ENCODE assay signal across 18 mouse cellular contexts in the genomic region with DNA sequence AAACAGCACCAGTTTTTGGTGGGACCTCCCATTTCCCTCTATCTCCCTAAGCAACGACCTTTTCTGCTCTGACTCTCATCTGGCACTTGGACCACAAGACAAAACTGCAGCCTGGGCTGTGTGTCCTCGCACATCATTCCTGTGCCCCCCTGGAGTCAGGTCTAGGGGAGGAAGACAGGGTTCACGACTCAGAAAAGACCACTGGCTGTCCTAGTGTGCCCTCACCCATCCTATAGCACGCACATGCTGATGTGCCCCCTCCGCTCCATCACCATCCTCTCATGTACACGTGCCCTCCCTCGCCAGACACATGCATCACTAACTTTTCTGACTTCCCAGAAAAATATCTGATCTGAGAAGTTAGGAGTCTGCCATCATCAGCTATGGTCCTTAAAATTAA. TPM values are rescaled to one million over a fixed set of nuclear protein-coding genes. Genes with fewer than 3 reads are reported as not detected.
"Had no signal": no experiment of that assay in that cellular context is flagged by ENCODE, and none has a peak within 500 bp of the region (broad histone marks: within the 10 kb centered on the region; RNA-seq: fewer than 3 reads in every experiment).

No protein-coding gene starts in this region.

- ATAC-seq: liver, postnatal 0 days; midbrain, embryonic 15.5 days had no signal

- H3K36me3 ChIP-seq: liver, embryonic 13.5 days; lung, embryonic 15.5 days; midbrain, embryonic 15.5 days; neural tube, embryonic 13.5 days had no signal

- H3K27me3 ChIP-seq: lung, embryonic 15.5 days; midbrain, embryonic 15.5 days; neural tube, embryonic 13.5 days had no signal

- H3K9me3 ChIP-seq: liver, embryonic 13.5 days; lung, embryonic 15.5 days; megakaryocyte, embryonic 14.5 days; midbrain, embryonic 15.5 days; neural tube, embryonic 13.5 days had no signal

- H3K9ac ChIP-seq: liver, embryonic 13.5 days; liver, postnatal 0 days; lung, embryonic 15.5 days; midbrain, embryonic 15.5 days; neural tube, embryonic 13.5 days had no signal

- H3K4me3 ChIP-seq: liver, embryonic 13.5 days; lung, embryonic 15.5 days; megakaryocyte, embryonic 14.5 days; midbrain, embryonic 15.5 days; neural tube, embryonic 13.5 days had no signal

- H3K27ac ChIP-seq: liver, embryonic 13.5 days; lung, embryonic 15.5 days; macrophage; midbrain, embryonic 15.5 days; neural tube, embryonic 13.5 days; stomach, postnatal 0 days had no signal

- DNase-seq: kidney, adult 8-10 months; kidney, postnatal 25 days; layer of hippocampus, adult 9-11 months; layer of hippocampus, postnatal 36 days; liver, embryonic 13.5 days; liver, postnatal 0 days; lung, postnatal 14 days; right cerebral cortex, postnatal 25 days; thymus, postnatal 14 days had no signal

- H3K4me2 ChIP-seq: lung, embryonic 15.5 days; midbrain, embryonic 11.5 days; midbrain, embryonic 15.5 days; neural tube, embryonic 13.5 days had no signal

- H3K4me1 ChIP-seq: midbrain, embryonic 15.5 days had no signal

RNA-seq across cellular contexts. Expression of gene Serpinf1, which starts 2.5 kb away (rescaled TPM):
- total RNA-seq: monocyte, adult 5-6 weeks had no signal

RNA-seq across cellular contexts. Expression of gene Serpinf2, which starts 19.4 kb away (rescaled TPM):
- total RNA-seq: left cerebral cortex, postnatal 25 days had no signal
- polyA plus RNA-seq: macrophage; midbrain, embryonic 11.5 days; midbrain, embryonic 15.5 days had no signal
